In the genomic region with DNA sequence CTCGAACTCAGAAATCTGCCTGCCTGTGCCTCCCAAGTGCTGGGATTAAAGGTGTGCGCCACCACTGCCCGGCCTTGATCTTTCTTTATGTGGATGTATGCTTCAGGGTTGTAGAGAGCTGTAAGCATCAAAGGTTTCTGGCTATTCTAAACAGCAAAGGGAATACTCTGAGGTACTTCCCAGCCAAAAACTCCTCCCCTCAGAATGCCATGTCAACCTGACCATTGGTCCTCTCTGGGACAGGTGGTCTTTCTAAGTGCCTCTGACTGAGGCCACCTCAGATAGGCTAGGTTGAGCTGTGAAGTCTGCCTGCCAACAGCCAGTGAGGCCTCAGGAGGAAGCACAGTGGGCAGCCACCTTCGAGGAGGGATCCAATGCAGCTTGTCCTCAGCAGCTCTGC, we compare ENCODE assay signal across 9 mouse cellular contexts. TPM values are rescaled to one million over a fixed set of nuclear protein-coding genes. Genes with fewer than 3 reads are reported as not detected.
A peak's percentile ranks its signal among the peaks of the same experiment; 100 is the strongest.
DNase-seq lines count a peak whose midpoint lies in the region; ATAC-seq lines count a peak whose summit lies in the region.
"Had no signal": no experiment of that assay in that cellular context is flagged by ENCODE, and none has a peak within 500 bp of the region (broad histone marks: within the 10 kb centered on the region; RNA-seq: fewer than 3 reads in every experiment).

No protein-coding gene starts in this region.

- H3K4me1 ChIP-seq in heart, embryonic 11.5 days (ENCODE audit: control insufficient read depth, insufficient read depth, low read length), result peaks cover 6% of the 10 kb centered on the region
- peaks cover under 1% of the 10 kb centered on the region; the same call in 1 of the 2 replicates for H3K4me1 ChIP-seq in embryonic facial prominence, embryonic 14.5 days (ENCODE audit: control insufficient read depth, insufficient read depth, low read length)
- H3K4me1 ChIP-seq in liver, embryonic 16.5 days (ENCODE audit: control insufficient read depth, low read depth, low read length), result peaks cover 32% of the 10 kb centered on the region

- peak overlapping the region; percentile 63 for H3K4me2 ChIP-seq in heart, embryonic 11.5 days
- H3K4me2 ChIP-seq in embryonic facial prominence, embryonic 14.5 days (ENCODE audit: low read depth, low read length), result peak overlapping the region; percentile 49
- peak overlapping the region; percentile 67 for H3K4me2 ChIP-seq in liver, embryonic 16.5 days (ENCODE audit: low read depth, low read length)

- peak overlapping the region; percentile 50 for H3K4me3 ChIP-seq in heart, embryonic 11.5 days (ENCODE audit: low read depth, low read length)
- peak overlapping the region; percentile 24 for H3K4me3 ChIP-seq in embryonic facial prominence, embryonic 14.5 days (ENCODE audit: low read depth, low read length)
- H3K4me3 ChIP-seq in liver, embryonic 16.5 days (ENCODE audit: low read depth, low read length), result peak overlapping the region; percentile 86
- H3K4me3 ChIP-seq: midbrain, embryonic 13.5 days had no signal

- no peaks in the 10 kb centered on the region for H3K9me3 ChIP-seq in heart, embryonic 11.5 days (replicated peaks; ENCODE audit: control insufficient read depth, low read length)
- no peaks in the 10 kb centered on the region for H3K9me3 ChIP-seq in embryonic facial prominence, embryonic 14.5 days (ENCODE audit: control insufficient read depth, low read length)
- no peaks in the 10 kb centered on the region for H3K9me3 ChIP-seq in liver, embryonic 16.5 days (replicated peaks; ENCODE audit: control insufficient read depth, low read length)
- H3K9me3 ChIP-seq: midbrain, embryonic 13.5 days had no signal

- no peaks in the 10 kb centered on the region for H3K27me3 ChIP-seq in heart, embryonic 11.5 days (ENCODE audit: control insufficient read depth, insufficient read depth, low read length)
- H3K27me3 ChIP-seq in embryonic facial prominence, embryonic 14.5 days (replicated peaks; ENCODE audit: control insufficient read depth, insufficient read depth, low read length), result no peaks in the 10 kb centered on the region
- H3K27me3 ChIP-seq in liver, embryonic 16.5 days (ENCODE audit: control insufficient read depth, insufficient read depth, low read depth, low read length), result no peaks in the 10 kb centered on the region
- H3K27me3 ChIP-seq: midbrain, embryonic 13.5 days had no signal

- peak overlapping the region; percentile 74; the same call in 1 of the 2 replicates for H3K9ac ChIP-seq in heart, embryonic 11.5 days (ENCODE audit: low read depth, low read length)
- peak overlapping the region; percentile 48; the same call in 1 of the 2 replicates for H3K9ac ChIP-seq in embryonic facial prominence, embryonic 14.5 days (ENCODE audit: low read depth, low read length)
- H3K9ac ChIP-seq in liver, embryonic 16.5 days (ENCODE audit: low read depth, low read length), result peak overlapping the region; percentile 85
- H3K9ac ChIP-seq: midbrain, embryonic 13.5 days had no signal

- WGBS in heart, embryonic 11.5 days (ENCODE audit: insufficient replicate concordance), result 71% methylated on average over 4 of the region's 4 CpGs
- WGBS in embryonic facial prominence, embryonic 14.5 days, result 80% methylated on average over 4 of the region's 4 CpGs
- 35% methylated on average over 4 of the region's 4 CpGs for WGBS in liver, embryonic 16.5 days (ENCODE audit: insufficient replicate concordance)

- peaks cover 14% of the 10 kb centered on the region for H3K36me3 ChIP-seq in heart, embryonic 11.5 days (ENCODE audit: control insufficient read depth, insufficient read depth, low read length)
- H3K36me3 ChIP-seq in embryonic facial prominence, embryonic 14.5 days (ENCODE audit: control insufficient read depth, insufficient read depth, low read length), result peaks cover 22% of the 10 kb centered on the region
- peaks cover 13% of the 10 kb centered on the region for H3K36me3 ChIP-seq in liver, embryonic 16.5 days (ENCODE audit: control insufficient read depth, insufficient read depth)

- ATAC-seq in heart, embryonic 11.5 days (replicated peaks; ENCODE audit: insufficient number of reproducible peaks, low FRiP score, low TSS enrichment), result no peak
- ATAC-seq in embryonic facial prominence, embryonic 14.5 days (ENCODE audit: low read depth), result no peak
- peak; percentile 33 for ATAC-seq in liver, embryonic 16.5 days (ENCODE audit: low read depth)
- ATAC-seq: midbrain, embryonic 13.5 days had no signal

- no peak for DNase-seq in heart, adult 18-20 months
- DNase-seq in 416B (ENCODE audit: low read depth), result peak; percentile 79
- DNase-seq in embryonic facial prominence, embryonic 14.5 days (ENCODE audit: low spot score), result no peak
- DNase-seq in right cerebral cortex, adult 18-20 months, result no peak
- DNase-seq in urinary bladder, adult 2 months (ENCODE audit: low spot score), result no peak
- DNase-seq in adrenal gland, adult 18-20 months (ENCODE audit: low spot score in 2 of 2), result no peak

- H3K27ac ChIP-seq in heart, embryonic 11.5 days (ENCODE audit: low read depth, low read length), result 0 out of 2 replicates have a peak overlapping the region, but pooled peaks have one; percentile 1
- H3K27ac ChIP-seq in embryonic facial prominence, embryonic 14.5 days (replicated peaks; ENCODE audit: low read depth, low read length), result no peak overlapping the region
- H3K27ac ChIP-seq in liver, embryonic 16.5 days (ENCODE audit: low read length), result peak overlapping the region; percentile 95
- H3K27ac ChIP-seq: midbrain, embryonic 13.5 days had no signal

RNA-seq across cellular contexts. Expression of a gene that starts 0.7 kb away (rescaled TPM):
- polyA plus RNA-seq in heart, embryonic 11.5 days (2014; fragmentation: Nextera tagmentation; extraction: Ambion mirVana), result 10.2 and 11.8 TPM in 2 replicates
- 10 to 100 TPM; 14.0 to 16.2 TPM for total RNA-seq in heart, adult 18-20 months (2021)
- 14.1 and 14.3 TPM in 2 replicates for polyA plus RNA-seq in embryonic facial prominence, embryonic 14.5 days (2014; fragmentation: Nextera tagmentation; extraction: Ambion mirVana)
- polyA plus RNA-seq in liver, embryonic 16.5 days (2015; fragmentation: Nextera tagmentation; extraction: Ambion mirVana), result 22.4 and 26.5 TPM in 2 replicates
- 66.6 and 79.9 TPM in 2 replicates for polyA plus RNA-seq in urinary bladder, adult 2 months (2012; rRNA removed)
- 10 to 100 TPM; 30.0 to 38.8 TPM for total RNA-seq in adrenal gland, adult 18-20 months (2021)

RNA-seq across cellular contexts. Expression of a gene that starts 6.8 kb away (rescaled TPM):
- polyA plus RNA-seq in heart, embryonic 11.5 days (2014; fragmentation: Nextera tagmentation; extraction: Ambion mirVana), result 286 and 315 TPM in 2 replicates
- total RNA-seq in heart, adult 18-20 months (2021), result 10 to 100 TPM; 45.0 to 48.0 TPM
- 376 and 406 TPM in 2 replicates for polyA plus RNA-seq in embryonic facial prominence, embryonic 14.5 days (2014; fragmentation: Nextera tagmentation; extraction: Ambion mirVana)
- polyA plus RNA-seq in liver, embryonic 16.5 days (2015; fragmentation: Nextera tagmentation; extraction: Ambion mirVana), result 138 and 160 TPM in 2 replicates
- 932 and 1,046 TPM in 2 replicates for polyA plus RNA-seq in urinary bladder, adult 2 months (2012; rRNA removed)
- total RNA-seq in adrenal gland, adult 18-20 months (2021), result 10 to 100 TPM; 68.8 to 83.9 TPM

RNA-seq across cellular contexts. Expression of a gene that starts 15.9 kb away (rescaled TPM):
- 17.5 and 22.3 TPM in 2 replicates for polyA plus RNA-seq in heart, embryonic 11.5 days (2014; fragmentation: Nextera tagmentation; extraction: Ambion mirVana)
- total RNA-seq in heart, adult 18-20 months (2021), result 1 to 10 TPM; 5.1 to 6.2 TPM
- polyA plus RNA-seq in embryonic facial prominence, embryonic 14.5 days (2014; fragmentation: Nextera tagmentation; extraction: Ambion mirVana), result 7.4 and 9.8 TPM in 2 replicates
- polyA plus RNA-seq in liver, embryonic 16.5 days (2015; fragmentation: Nextera tagmentation; extraction: Ambion mirVana), result 1.4 and 1.7 TPM in 2 replicates
- polyA plus RNA-seq in urinary bladder, adult 2 months (2012; rRNA removed), result 19.2 TPM in 2 replicates
- 10 to 100 TPM in 1 of 2 experiments, 1 to 10 TPM in 1; 9.8 to 14.9 TPM for total RNA-seq in adrenal gland, adult 18-20 months (2021)

RNA-seq across cellular contexts. Expression of a gene that starts 17.1 kb away (rescaled TPM):
- polyA plus RNA-seq in heart, embryonic 11.5 days (2014; fragmentation: Nextera tagmentation; extraction: Ambion mirVana), result 26.5 and 31.7 TPM in 2 replicates
- 10 to 100 TPM; 23.7 to 24.6 TPM for total RNA-seq in heart, adult 18-20 months (2021)
- polyA plus RNA-seq in embryonic facial prominence, embryonic 14.5 days (2014; fragmentation: Nextera tagmentation; extraction: Ambion mirVana), result 50.4 and 51.0 TPM in 2 replicates
- polyA plus RNA-seq in liver, embryonic 16.5 days (2015; fragmentation: Nextera tagmentation; extraction: Ambion mirVana), result 10.2 and 12.3 TPM in 2 replicates
- 172 and 197 TPM in 2 replicates for polyA plus RNA-seq in urinary bladder, adult 2 months (2012; rRNA removed)
- 100 to 1,000 TPM; 126 TPM for total RNA-seq in adrenal gland, adult 18-20 months (2021)

RNA-seq across cellular contexts. Expression of a gene that starts 23.8 kb away (rescaled TPM):
- 75.3 and 82.6 TPM in 2 replicates for polyA plus RNA-seq in heart, embryonic 11.5 days (2014; fragmentation: Nextera tagmentation; extraction: Ambion mirVana)
- total RNA-seq in heart, adult 18-20 months (2021), result 10 to 100 TPM; 52.7 to 61.5 TPM
- polyA plus RNA-seq in embryonic facial prominence, embryonic 14.5 days (2014; fragmentation: Nextera tagmentation; extraction: Ambion mirVana), result 35.5 and 37.1 TPM in 2 replicates
- 0.82 and 2.0 TPM in 2 replicates for polyA plus RNA-seq in liver, embryonic 16.5 days (2015; fragmentation: Nextera tagmentation; extraction: Ambion mirVana)
- 21.1 and 28.2 TPM in 2 replicates for polyA plus RNA-seq in urinary bladder, adult 2 months (2012; rRNA removed)
- 1 to 10 TPM; 6.1 TPM for total RNA-seq in adrenal gland, adult 18-20 months (2021)

Comparison
In these comparisons a context has a peak if more than half of its experiments do, and no peak if none do; other contexts are left out.
1. H3K4me3 ChIP-seq: peak in every context shown above with its lines; median percentile 86 in liver, embryonic 16.5 days; 50 in heart, embryonic 11.5 days; 24 in embryonic facial prominence, embryonic 14.5 days.